Mouse (Mus musculus) thymus, postnatal 10 days (tissue): ENCODE measurements around the gene Reep6.

Source experiments
- DNase-seq, 2 experiments: peaks; one replicate each; pipeline ENCODE4 v3.0.0; 2021; ENCODE audit warnings: low spot score in 2 of 2

Gene Reep6

GRCm38 (mm10) chr10:80329273-80330081, at the start of gene Reep6, which contains the start of gene Pcsk4:
Reep6 (plus strand) TSS chr10:80329953.
Pcsk4 (minus strand) TSS chr10:80329498.
- DNase-seq = peak; percentile 56 to 57

- no peak for DNase-seq
Measured at GRCm38 (mm10) chr10:80281304-80281703, 48.4 kb upstream of the Reep6 start.

DNA sequence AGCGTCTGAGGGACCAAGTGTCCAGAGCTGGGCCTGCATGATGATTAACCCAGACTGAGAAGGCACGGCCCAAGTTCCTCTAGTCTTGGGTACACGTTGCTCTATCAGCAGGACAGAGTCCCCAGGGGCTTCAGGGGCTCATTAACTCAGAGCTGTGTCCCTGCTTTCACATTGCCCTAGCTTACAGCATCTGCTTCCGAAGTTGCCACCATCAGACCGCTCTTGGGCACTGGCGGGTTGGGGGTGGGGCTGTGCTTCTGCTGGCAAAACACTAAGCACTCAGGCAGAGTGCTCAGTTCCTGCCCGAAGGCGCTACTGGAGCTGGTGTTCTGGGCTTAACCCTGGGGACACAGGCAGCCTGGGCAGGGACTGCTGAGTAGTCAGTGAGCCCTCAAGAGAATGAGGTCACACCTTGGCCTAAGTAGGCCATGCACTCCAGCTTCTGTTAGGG, 47.8 kb upstream of the Reep6 start:
- DNase-seq = no peak

- DNase-seq = no peak
Measured at GRCm38 (mm10) chr10:80282481-80283441, 47.0 kb upstream of the Reep6 start.

GRCm38 (mm10) chr10:80285222-80286070, 44.3 kb upstream of the Reep6 start:
- no peak for DNase-seq

DNA sequence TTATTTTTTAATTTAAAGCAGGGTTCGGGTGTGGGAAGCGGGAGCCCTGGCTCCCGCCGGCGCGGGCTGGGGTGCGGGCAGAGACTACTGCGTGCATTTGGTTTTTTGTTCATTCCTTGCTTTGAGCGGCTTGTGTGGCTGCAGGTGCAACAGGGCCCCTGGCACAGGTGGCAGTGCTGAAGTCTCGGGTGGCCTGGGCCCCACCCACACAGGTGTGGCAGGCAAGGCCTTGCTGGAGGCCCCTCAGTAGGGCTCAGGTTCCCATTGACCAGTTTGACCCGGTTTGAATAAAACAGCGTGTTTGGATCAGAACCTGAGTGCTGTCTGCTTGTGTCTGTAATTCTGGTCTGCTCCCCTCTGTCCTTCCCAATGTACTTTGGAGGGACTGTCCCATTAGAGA, 41.7 kb upstream of the Reep6 start:
- no peak for DNase-seq

DNA sequence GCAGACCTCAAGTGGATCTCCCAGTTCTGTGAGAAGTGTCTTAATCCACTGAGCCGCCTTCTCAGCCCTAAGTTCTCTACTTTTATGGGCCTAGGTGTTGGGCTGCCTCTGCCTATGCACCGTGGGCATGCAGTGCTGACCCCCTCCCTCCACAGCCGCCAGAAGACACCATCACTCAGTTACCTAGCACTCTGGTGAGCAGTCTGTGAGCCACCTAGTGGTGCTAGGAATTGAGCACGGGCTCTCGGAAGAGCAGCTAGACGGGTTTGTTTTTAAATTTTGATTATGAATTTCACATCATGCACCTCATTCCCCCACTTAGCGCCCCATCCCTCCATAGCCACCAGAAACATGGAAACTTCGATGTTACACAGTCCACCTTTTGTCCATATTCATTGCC, 41.1 kb upstream of the Reep6 start:
- no peak for DNase-seq

DNA sequence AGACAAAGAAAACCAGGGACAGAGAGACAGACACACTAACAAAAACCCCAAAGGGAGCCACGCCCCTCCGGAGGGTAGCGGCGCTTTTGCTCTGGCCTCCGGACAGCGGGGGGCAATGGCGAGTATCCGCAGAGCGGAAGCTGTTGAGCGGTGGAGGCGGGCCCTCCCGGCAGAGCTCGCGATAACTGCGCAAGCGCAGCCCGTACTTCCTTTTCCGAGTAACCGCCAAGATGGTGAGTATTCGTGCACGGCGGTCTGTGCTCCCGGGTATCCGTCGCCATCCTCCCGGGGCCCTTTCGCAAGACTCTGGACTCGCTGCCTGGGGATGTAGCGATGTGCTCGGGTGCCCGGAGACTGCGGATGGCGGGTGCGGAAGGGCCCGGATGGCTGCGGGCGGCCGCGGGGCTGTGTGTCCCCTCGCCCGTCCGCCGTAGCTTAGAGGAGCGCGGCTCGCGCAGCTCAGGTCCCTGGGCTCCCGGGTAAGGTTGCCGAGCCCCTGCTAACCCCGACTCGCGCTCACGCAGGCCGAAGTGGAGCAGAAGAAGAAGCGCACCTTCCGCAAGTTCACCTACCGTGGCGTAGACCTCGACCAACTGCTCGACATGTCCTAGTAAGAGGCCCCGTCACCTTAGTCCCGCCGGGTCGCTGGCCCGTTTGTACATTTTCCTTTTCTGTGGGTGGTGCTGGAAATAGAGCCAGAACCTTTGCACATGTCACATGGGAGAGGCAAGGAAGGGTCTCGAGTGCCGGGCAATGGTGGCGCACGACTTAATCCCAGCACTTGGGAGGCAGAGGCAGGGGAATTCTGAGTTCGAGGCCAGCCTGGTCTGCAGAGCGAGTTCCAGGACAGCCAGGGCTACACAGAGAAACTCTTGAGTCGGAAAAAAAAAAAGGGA, 37.3 kb upstream of the Reep6 start, which contains the start of gene Rps15:
Gene Rps15 (plus strand): TSS at position 203 of the 896 bp plus-strand sequence.
- DNase-seq = peak; percentile 92 to 94

DNA sequence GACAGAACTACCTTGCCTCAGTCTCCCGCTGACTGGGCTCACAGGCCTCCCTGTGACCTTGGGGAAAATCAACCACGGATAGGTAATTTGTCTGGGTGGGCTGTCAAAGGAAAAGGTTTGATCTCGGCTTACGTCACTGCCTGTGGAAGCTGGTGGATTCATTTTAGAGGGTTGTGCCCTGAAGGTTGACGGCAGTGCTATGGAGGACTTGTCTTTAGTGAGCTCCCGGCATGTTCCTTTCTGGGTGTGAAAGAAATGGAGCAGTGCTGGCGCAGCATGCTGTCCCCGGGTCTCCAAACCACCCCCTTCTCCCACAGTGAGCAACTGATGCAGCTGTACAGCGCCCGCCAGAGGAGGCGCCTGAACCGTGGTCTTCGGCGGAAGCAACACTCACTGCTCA, 36.4 kb upstream of the Reep6 start:
- no peak for DNase-seq

DNA sequence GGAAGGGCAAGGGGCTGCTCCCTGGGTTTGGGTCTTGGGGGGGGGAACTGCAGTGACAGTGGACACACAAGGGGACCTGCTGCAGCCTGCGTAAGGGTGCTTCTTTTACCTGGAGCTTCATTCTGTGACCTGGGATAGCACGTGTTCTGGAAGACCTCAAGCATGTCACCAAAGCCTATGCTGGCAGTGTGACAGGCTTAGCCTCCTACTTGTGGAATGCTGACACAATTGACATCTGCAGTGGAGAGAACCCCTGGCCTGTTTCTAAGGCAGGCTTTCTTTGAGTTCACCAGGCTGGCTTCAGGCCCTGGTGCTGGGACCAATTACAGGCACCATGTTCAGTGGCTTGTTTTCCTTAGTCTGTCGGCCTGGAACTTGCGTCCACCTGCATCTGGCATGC, 35.4 kb upstream of the Reep6 start:
- no peak for DNase-seq

- no peak for DNase-seq
Measured at GRCm38 (mm10) chr10:80294788-80295303, 34.9 kb upstream of the Reep6 start.

GRCm38 (mm10) chr10:80295618-80296425, 33.9 kb upstream of the Reep6 start, which contains the start of gene Apc2:
Apc2 (plus strand) TSS chr10:80295977.
- peak; percentile 29 to 52 for DNase-seq

GRCm38 (mm10) chr10:80296824-80297223, 32.9 kb upstream of the Reep6 start:
- no peak for DNase-seq

GRCm38 (mm10) chr10:80297526-80298133, 32.1 kb upstream of the Reep6 start:
- DNase-seq = no peak

GRCm38 (mm10) chr10:80298571-80299281, 31.0 kb upstream of the Reep6 start:
- DNase-seq = no peak

DNA sequence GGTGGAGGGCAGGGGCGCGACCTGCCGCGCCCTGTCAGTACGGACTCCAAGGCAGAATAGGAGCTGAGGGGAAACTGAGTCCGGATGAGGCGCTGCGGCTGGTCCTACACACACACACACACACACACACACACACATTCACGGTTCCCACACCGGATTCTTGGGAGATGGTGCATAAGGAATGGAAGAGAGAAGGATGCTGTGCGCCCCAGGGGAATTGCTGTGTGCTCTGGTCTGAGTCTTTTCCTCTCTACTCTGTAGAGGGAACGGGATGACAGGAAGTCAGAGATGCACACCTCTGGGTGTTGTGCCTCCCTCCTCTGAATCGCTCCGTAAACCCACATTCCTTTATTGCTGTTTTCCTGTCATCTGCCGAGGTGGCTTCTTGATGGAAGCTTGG, 30.5 kb upstream of the Reep6 start:
- no peak for DNase-seq

DNA sequence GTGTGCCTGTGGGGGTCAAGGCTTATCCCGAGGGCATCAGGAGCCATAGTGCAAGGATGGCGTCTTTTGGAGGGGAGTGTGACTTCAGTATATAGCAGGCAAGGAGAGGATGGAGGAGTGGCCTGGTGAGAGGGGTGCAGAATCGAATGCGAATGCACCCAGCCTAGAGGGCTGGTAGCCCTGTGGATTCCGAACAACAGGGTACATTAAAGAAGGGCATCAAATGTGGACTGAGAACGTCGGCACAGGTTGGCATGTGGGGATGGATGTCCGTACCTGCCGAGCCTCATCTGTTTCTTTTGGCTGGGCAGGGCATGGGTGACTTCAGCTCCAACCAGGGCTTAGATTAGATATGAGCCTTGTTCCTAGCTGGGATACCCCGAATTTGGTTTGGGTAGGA, 29.9 kb upstream of the Reep6 start:
- DNase-seq = no peak

DNA sequence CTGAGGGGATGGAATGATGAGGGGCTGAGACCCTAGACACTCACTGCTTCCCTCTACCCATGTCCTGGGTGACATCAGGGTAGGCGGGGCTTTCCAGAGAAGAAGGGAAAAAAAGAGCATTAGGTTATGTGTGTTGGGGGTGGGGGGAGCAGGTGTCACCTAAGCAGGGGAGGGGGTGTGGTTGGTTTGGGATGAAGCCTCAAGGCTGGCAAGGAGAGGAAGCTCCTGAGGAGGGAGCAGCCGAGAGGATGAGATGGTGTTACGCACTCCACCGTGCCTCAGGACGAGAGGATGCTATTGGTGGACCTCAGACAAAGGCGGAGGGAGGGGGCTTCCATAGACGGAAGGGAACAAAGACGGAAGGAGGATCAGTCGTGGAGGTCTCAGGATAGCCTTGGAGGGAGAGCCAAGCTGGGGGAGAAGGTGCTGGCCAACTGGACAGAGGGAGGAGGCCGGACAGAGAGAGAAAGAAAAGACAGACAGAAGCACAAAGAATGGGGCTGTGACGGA, 29.0 kb upstream of the Reep6 start:
- DNase-seq = no peak
